Mouse (Mus musculus): ENCODE results near the gene Peak1. TPM values are rescaled to one million over a fixed set of nuclear protein-coding genes. Genes with fewer than 3 reads are reported as not detected.
A peak's percentile ranks its signal among the peaks of the same experiment; 100 is the strongest.

Peak1 gene
- polyA plus RNA-seq, 1 experiment from 2014 or later = 8.8 TPM

- WGBS = 94% methylated on average over 1 of the region's 1 CpGs
- Histone ChIP-seq H3K27ac (ENCODE audit: low read depth, low read length) (no peak overlapping the region), H3K4me1 (replicated peaks; ENCODE audit: control insufficient read depth, insufficient read depth, low read length) (0 out of 2 replicates have a peak, but pooled peaks cover 2% of the 10 kb centered on the region), H3K9ac (ENCODE audit: low read depth, low read length) (no peak overlapping the region), H3K9me3 (ENCODE audit: control insufficient read depth, low read length) (no peaks in the 10 kb centered on the region), H3K36me3 (ENCODE audit: control insufficient read depth, insufficient read depth, low read length) (no peaks in the 10 kb centered on the region), H3K4me2 (replicated peaks; ENCODE audit: low read depth, low read length) (no peak overlapping the region), H3K27me3 (ENCODE audit: control insufficient read depth, insufficient read depth, low read length) (no peaks in the 10 kb centered on the region), H3K4me3 (ENCODE audit: low read depth, low read length) (no peak overlapping the region)
- no peak for ATAC-seq (ENCODE audit: low FRiP score)
- DNase-seq (ENCODE audit: low spot score) = no peak
These were observed 2.4 kb upstream of the Peak1 start for GRCm38 (mm10) chr9:56420236-56420635.

DNA sequence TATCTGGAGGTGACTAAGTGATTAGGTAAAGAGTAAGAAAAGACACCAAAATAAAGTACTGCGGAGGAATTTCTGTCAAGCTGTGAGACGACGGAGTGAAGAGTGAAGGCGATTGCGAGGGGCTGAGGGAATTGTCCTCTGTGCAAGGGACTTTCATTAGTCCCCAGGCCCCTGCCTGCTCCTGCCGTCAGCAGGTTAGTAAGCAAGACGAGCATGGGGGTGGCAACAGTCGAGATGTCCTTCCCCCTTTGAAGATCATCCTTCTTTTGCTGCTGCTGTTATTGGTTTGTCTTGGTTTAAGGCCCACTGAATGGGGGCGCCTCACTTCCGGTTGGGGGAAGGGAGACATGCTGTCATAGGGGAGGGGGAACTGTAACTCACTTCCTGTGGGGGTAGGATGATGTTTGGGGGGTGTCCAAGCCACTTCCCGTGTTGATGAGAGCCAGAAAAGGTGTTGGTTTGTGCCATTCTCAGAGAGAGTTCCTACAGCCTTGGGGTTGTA is 922 bp upstream of the Peak1 start:
- no peaks in the 10 kb centered on the region for H3K27me3 ChIP-seq (ENCODE audit: control insufficient read depth, insufficient read depth, low read length)
- H3K9ac ChIP-seq (ENCODE audit: low read depth, low read length) = peak overlapping the region; percentile 80
- H3K4me2 ChIP-seq (replicated peaks; ENCODE audit: low read depth, low read length) = peak overlapping the region; percentile 68
- peak overlapping the region; percentile 69 for H3K4me3 ChIP-seq (ENCODE audit: low read depth, low read length)
- no peaks in the 10 kb centered on the region for H3K36me3 ChIP-seq (ENCODE audit: control insufficient read depth, insufficient read depth, low read length)
- DNase-seq (ENCODE audit: low spot score) (peak; percentile 83), ATAC-seq (ENCODE audit: low FRiP score) (peak; percentile 55)
- 0 out of 2 replicates have a peak, but pooled peaks cover 2% of the 10 kb centered on the region for H3K4me1 ChIP-seq (replicated peaks; ENCODE audit: control insufficient read depth, insufficient read depth, low read length)
- peak overlapping the region; percentile 85 for H3K27ac ChIP-seq (ENCODE audit: low read depth, low read length)
- H3K9me3 ChIP-seq (ENCODE audit: control insufficient read depth, low read length) = no peaks in the 10 kb centered on the region
- WGBS = under 1% methylated on average over 11 of the region's 11 CpGs

DNA sequence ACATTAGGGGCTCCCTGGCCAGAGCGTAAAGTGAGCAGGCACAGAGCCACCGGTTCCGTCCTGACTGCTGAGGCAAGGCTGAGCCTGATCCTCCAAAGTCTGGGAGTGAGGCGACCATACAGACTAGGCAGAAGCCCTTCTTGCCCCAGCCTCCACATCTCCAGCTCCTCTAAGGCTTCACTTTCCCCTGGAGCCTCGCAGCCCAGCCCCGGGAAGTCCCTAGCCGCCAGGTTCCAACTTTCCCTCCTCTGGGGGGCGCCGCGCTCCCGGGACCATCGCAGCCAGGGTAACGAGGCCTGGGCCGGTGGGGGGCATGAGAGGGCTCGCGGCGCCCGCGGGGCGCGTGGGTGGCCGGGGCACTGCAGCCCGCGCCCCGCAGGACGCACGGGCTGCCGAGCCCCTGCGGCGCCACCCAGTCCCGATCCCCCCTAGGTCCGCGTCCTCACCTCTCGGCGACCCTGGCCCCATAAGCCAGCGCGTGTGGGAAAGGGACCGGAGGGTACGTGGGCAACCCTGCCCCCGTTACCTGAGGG is 386 bp downstream of the Peak1 start:
- DNase-seq (ENCODE audit: low spot score) (peak; percentile 82), ATAC-seq (ENCODE audit: low FRiP score) (peak; percentile 86)
- Histone ChIP-seq H3K27me3 (ENCODE audit: control insufficient read depth, insufficient read depth, low read length) (no peaks in the 10 kb centered on the region), H3K9me3 (ENCODE audit: control insufficient read depth, low read length) (no peaks in the 10 kb centered on the region), H3K36me3 (ENCODE audit: control insufficient read depth, insufficient read depth, low read length) (no peaks in the 10 kb centered on the region), H3K27ac (ENCODE audit: low read depth, low read length) (peak overlapping the region; percentile 73), H3K4me2 (replicated peaks; ENCODE audit: low read depth, low read length) (peak overlapping the region; percentile 68), H3K4me1 (replicated peaks; ENCODE audit: control insufficient read depth, insufficient read depth, low read length) (0 out of 2 replicates have a peak, but pooled peaks cover 1% of the 10 kb centered on the region), H3K9ac (ENCODE audit: low read depth, low read length) (peak overlapping the region; percentile 64), H3K4me3 (ENCODE audit: low read depth, low read length) (peak overlapping the region; percentile 69)
- under 1% methylated on average over 39 of the region's 40 CpGs for WGBS

DNA sequence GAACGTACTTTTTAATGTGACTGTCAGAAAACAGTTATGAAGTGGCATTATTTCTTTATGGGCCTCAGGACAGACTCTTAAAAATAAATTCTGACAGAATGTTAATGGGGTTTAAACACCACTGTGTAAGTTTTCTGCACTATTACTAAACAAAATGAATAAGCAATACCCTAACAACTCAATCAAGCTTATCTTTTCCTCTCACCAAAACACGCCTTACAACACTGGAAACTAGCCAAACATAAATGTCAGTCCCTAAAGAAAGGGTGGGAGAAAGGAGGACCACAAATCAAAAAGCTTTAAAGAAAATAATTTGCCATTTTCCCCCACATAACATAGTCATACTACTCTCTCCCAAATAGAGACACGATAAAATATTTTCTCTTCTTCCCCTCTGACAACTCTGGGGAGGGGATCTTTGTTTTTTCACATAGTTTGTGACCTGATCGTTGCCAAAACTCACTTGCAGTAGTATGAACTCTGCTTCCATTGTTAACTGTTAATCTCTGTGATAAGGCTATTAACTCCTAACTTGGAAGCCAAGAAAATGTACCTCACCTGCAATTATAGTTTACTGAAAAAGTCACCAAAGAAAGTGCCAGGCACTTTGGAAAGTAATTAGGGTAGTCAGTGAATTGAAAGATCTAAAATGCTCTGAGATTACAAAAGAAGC is 1.8 kb downstream of the Peak1 start:
- DNase-seq (ENCODE audit: low spot score) (no peak), ATAC-seq (ENCODE audit: low FRiP score) (no peak)
- Histone ChIP-seq H3K27ac (ENCODE audit: low read depth, low read length) (no peak overlapping the region), H3K4me1 (replicated peaks; ENCODE audit: control insufficient read depth, insufficient read depth, low read length) (no peaks in the 10 kb centered on the region), H3K9ac (ENCODE audit: low read depth, low read length) (no peak overlapping the region), H3K9me3 (ENCODE audit: control insufficient read depth, low read length) (no peaks in the 10 kb centered on the region), H3K36me3 (ENCODE audit: control insufficient read depth, insufficient read depth, low read length) (no peaks in the 10 kb centered on the region), H3K27me3 (ENCODE audit: control insufficient read depth, insufficient read depth, low read length) (no peaks in the 10 kb centered on the region), H3K4me3 (ENCODE audit: low read depth, low read length) (no peak overlapping the region), H3K4me2 (replicated peaks; ENCODE audit: low read depth, low read length) (no peak overlapping the region)
- 80% methylated on average over 4 of the region's 4 CpGs for WGBS

DNA sequence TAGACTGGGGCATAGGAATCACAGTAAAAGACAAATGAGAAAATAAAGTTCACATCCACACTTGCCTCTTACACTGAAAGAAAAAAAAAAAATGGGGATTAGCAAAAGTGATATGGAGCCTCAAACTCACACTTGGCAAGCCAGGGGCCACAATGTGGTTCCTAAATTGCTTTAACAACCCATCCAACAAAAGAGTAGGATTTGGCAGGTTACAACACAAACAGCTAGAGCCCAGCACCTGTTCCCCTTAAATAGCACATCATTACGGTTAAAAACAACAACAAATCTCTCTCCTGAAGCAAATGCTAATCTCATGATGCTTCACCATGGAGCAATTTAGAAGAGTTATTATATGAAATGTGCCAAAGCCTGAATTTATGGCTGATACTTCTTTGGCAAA is 2.5 kb downstream of the Peak1 start:
- H3K27ac ChIP-seq (ENCODE audit: low read depth, low read length) = no peak overlapping the region
- DNase-seq (ENCODE audit: low spot score) (no peak), ATAC-seq (ENCODE audit: low FRiP score) (no peak)
- H3K9me3 ChIP-seq (ENCODE audit: control insufficient read depth, low read length) = no peaks in the 10 kb centered on the region
- H3K27me3 ChIP-seq (ENCODE audit: control insufficient read depth, insufficient read depth, low read length) = no peaks in the 10 kb centered on the region
- H3K4me3 ChIP-seq (ENCODE audit: low read depth, low read length) = no peak overlapping the region
- no peak overlapping the region for H3K4me2 ChIP-seq (replicated peaks; ENCODE audit: low read depth, low read length)
- WGBS = 91% methylated on average over 1 of the region's 1 CpGs
- no peaks in the 10 kb centered on the region for H3K4me1 ChIP-seq (replicated peaks; ENCODE audit: control insufficient read depth, insufficient read depth, low read length)
- H3K36me3 ChIP-seq (ENCODE audit: control insufficient read depth, insufficient read depth, low read length) = no peaks in the 10 kb centered on the region
- no peak overlapping the region for H3K9ac ChIP-seq (ENCODE audit: low read depth, low read length)

DNA sequence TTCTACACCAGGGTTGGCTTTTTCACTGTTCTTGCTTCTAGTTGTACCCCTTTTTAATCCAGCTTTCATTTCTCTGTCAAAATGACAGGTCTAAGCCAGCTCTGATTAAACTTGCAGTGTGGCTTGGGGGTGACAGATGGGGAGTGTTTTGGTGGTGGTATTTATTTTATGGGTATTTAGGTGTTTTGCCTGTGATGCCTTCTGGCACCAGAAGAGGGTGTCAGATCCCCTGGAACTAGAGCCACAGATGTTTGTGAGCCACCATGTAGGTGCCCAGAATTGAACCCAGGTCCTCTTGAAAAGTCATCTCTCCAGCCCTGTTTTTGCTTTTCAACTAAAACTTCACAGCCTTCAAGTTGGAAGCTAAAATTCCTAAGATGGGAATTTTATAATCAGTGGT is 3.5 kb downstream of the Peak1 start:
- no peak for ATAC-seq (ENCODE audit: low FRiP score)
- H3K9ac ChIP-seq (ENCODE audit: low read depth, low read length) = no peak overlapping the region
- H3K4me2 ChIP-seq (replicated peaks; ENCODE audit: low read depth, low read length) = no peak overlapping the region
- no peak overlapping the region for H3K27ac ChIP-seq (ENCODE audit: low read depth, low read length)
- no peaks in the 10 kb centered on the region for H3K27me3 ChIP-seq (ENCODE audit: control insufficient read depth, insufficient read depth, low read length)
- H3K36me3 ChIP-seq (ENCODE audit: control insufficient read depth, insufficient read depth, low read length) = no peaks in the 10 kb centered on the region
- H3K9me3 ChIP-seq (ENCODE audit: control insufficient read depth, low read length) = no peaks in the 10 kb centered on the region
- no peak for DNase-seq (ENCODE audit: low spot score)
- no peaks in the 10 kb centered on the region for H3K4me1 ChIP-seq (replicated peaks; ENCODE audit: control insufficient read depth, insufficient read depth, low read length)
- H3K4me3 ChIP-seq (ENCODE audit: low read depth, low read length) = no peak overlapping the region

- Histone ChIP-seq H3K9ac (ENCODE audit: low read depth, low read length) (no peak overlapping the region), H3K27ac (ENCODE audit: low read depth, low read length) (no peak overlapping the region), H3K36me3 (ENCODE audit: control insufficient read depth, insufficient read depth, low read length) (no peaks in the 10 kb centered on the region), H3K4me1 (replicated peaks; ENCODE audit: control insufficient read depth, insufficient read depth, low read length) (no peaks in the 10 kb centered on the region), H3K27me3 (ENCODE audit: control insufficient read depth, insufficient read depth, low read length) (no peaks in the 10 kb centered on the region), H3K9me3 (ENCODE audit: control insufficient read depth, low read length) (no peaks in the 10 kb centered on the region), H3K4me3 (ENCODE audit: low read depth, low read length) (no peak overlapping the region), H3K4me2 (replicated peaks; ENCODE audit: low read depth, low read length) (no peak overlapping the region)
- WGBS = 68% methylated on average over 1 of the region's 1 CpGs
- no peak for DNase-seq (ENCODE audit: low spot score)
- ATAC-seq (ENCODE audit: low FRiP score) = no peak
These were observed 5.2 kb downstream of the Peak1 start for GRCm38 (mm10) chr9:56412716-56413115.

DNA sequence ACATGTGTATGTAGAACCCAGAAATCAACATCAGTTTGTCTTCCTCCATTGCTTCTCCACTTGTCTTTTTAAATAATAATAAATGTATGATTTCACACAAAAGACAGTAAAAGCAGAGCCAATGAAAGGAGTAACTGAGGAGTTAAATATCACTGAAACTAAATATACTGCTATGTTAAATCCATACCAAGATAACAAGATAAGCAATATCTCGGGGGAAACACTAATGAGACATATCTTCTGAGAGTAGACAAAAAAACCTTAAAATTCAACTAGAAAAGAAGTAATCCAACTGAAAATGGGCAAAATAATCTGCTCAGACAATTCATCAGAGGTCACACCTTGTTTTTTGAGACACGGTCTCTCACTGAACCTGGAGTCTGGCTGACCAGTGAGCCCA is 7.9 kb downstream of the Peak1 start:
- ATAC-seq (ENCODE audit: low FRiP score) = no peak
- no peak overlapping the region for H3K4me3 ChIP-seq (ENCODE audit: low read depth, low read length)
- H3K27ac ChIP-seq (ENCODE audit: low read depth, low read length) = no peak overlapping the region
- no peaks in the 10 kb centered on the region for H3K27me3 ChIP-seq (ENCODE audit: control insufficient read depth, insufficient read depth, low read length)
- 91% methylated on average over 2 of the region's 2 CpGs for WGBS
- no peaks in the 10 kb centered on the region for H3K9me3 ChIP-seq (ENCODE audit: control insufficient read depth, low read length)
- no peak overlapping the region for H3K4me2 ChIP-seq (replicated peaks; ENCODE audit: low read depth, low read length)
- no peaks in the 10 kb centered on the region for H3K4me1 ChIP-seq (replicated peaks; ENCODE audit: control insufficient read depth, insufficient read depth, low read length)
- no peak overlapping the region for H3K9ac ChIP-seq (ENCODE audit: low read depth, low read length)
- no peak for DNase-seq (ENCODE audit: low spot score)
- H3K36me3 ChIP-seq (ENCODE audit: control insufficient read depth, insufficient read depth, low read length) = no peaks in the 10 kb centered on the region

DNA sequence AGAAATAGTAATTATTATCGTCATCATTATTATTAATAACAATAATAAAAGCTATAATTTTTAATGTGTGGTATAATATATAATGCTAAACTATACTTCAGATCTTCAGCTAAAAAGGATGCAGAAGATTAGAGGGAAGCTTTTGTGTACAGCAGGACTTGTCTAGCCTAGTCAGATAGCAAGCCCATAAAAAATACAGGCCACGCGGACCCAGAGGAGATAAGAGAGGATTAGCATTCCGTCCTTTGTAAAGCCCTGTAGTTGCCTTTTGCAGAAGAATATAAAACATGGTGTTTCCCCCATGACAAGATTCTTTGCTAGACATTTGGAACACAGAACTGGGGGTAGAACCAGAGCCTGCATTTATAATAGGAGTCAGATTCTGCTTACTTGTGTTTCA is 13.2 kb downstream of the Peak1 start:
- Histone ChIP-seq H3K4me3 (ENCODE audit: low read depth, low read length) (no peak overlapping the region), H3K9me3 (ENCODE audit: control insufficient read depth, low read length) (no peaks in the 10 kb centered on the region), H3K9ac (ENCODE audit: low read depth, low read length) (no peak overlapping the region), H3K4me1 (replicated peaks; ENCODE audit: control insufficient read depth, insufficient read depth, low read length) (no peaks in the 10 kb centered on the region), H3K36me3 (ENCODE audit: control insufficient read depth, insufficient read depth, low read length) (no peaks in the 10 kb centered on the region), H3K27ac (ENCODE audit: low read depth, low read length) (no peak overlapping the region), H3K4me2 (replicated peaks; ENCODE audit: low read depth, low read length) (no peak overlapping the region), H3K27me3 (ENCODE audit: control insufficient read depth, insufficient read depth, low read length) (no peaks in the 10 kb centered on the region)
- no peak for DNase-seq (ENCODE audit: low spot score)
- no peak for ATAC-seq (ENCODE audit: low FRiP score)
- WGBS = 83% methylated on average over 4 of the region's 4 CpGs

Data from hindbrain, embryonic 11.5 days (tissue).